Mouse (Mus musculus): Measurements from ENCODE around the gene Serpine1.

The Serpine1 gene

GRCm38 (mm10) chr5:137095135-137095534 lies 23.1 kb upstream of the Serpine1 start:
- peak; percentile 45 for DNase-seq (ENCODE audit: low read depth)

- DNase-seq (ENCODE audit: low read depth), result no peak
These were observed 21.7 kb upstream of the Serpine1 start for GRCm38 (mm10) chr5:137093720-137094119.

GRCm38 (mm10) chr5:137091560-137091959 lies 19.5 kb upstream of the Serpine1 start:
- DNase-seq (ENCODE audit: low read depth), result no peak

GRCm38 (mm10) chr5:137090870-137091269 lies 18.8 kb upstream of the Serpine1 start:
- DNase-seq (ENCODE audit: low read depth), result no peak

- no peak for DNase-seq (ENCODE audit: low read depth)
These were observed 15.3 kb upstream of the Serpine1 start for GRCm38 (mm10) chr5:137087410-137087809.

GRCm38 (mm10) chr5:137085731-137086130 lies 13.7 kb upstream of the Serpine1 start:
- DNase-seq (ENCODE audit: low read depth), result no peak

- DNase-seq (ENCODE audit: low read depth), result no peak
These were observed 13.0 kb upstream of the Serpine1 start for GRCm38 (mm10) chr5:137085021-137085420.

- DNase-seq (ENCODE audit: low read depth), result no peak
These were observed 11.0 kb upstream of the Serpine1 start for GRCm38 (mm10) chr5:137083051-137083450.

GRCm38 (mm10) chr5:137079849-137080248 lies 7.8 kb upstream of the Serpine1 start:
- no peak for DNase-seq (ENCODE audit: low read depth)

- DNase-seq (ENCODE audit: low read depth), result no peak
These were observed 6.5 kb upstream of the Serpine1 start for GRCm38 (mm10) chr5:137078616-137079015.

GRCm38 (mm10) chr5:137078041-137078440 lies 6.0 kb upstream of the Serpine1 start:
- DNase-seq (ENCODE audit: low read depth), result no peak

- no peak for DNase-seq (ENCODE audit: low read depth)
These were observed 5.1 kb upstream of the Serpine1 start for GRCm38 (mm10) chr5:137077187-137077586.

GRCm38 (mm10) chr5:137076191-137076930 lies 4.3 kb upstream of the Serpine1 start:
- DNase-seq (ENCODE audit: low read depth), result no peak

GRCm38 (mm10) chr5:137075726-137076125 lies 3.7 kb upstream of the Serpine1 start:
- no peak for DNase-seq (ENCODE audit: low read depth)

GRCm38 (mm10) chr5:137074191-137074651 lies 2.2 kb upstream of the Serpine1 start:
- no peak for DNase-seq (ENCODE audit: low read depth)

- no peak for DNase-seq (ENCODE audit: low read depth)
These were observed 1.1 kb upstream of the Serpine1 start for GRCm38 (mm10) chr5:137073141-137073540.

GRCm38 (mm10) chr5:137070881-137071605 lies 1.0 kb downstream of the Serpine1 start:
- DNase-seq (ENCODE audit: low read depth), result no peak

GRCm38 (mm10) chr5:137068711-137069110 lies 3.4 kb downstream of the Serpine1 start:
- DNase-seq (ENCODE audit: low read depth), result peak; percentile 72

GRCm38 (mm10) chr5:137065923-137066322 lies 6.1 kb downstream of the Serpine1 start:
- no peak for DNase-seq (ENCODE audit: low read depth)

- no peak for DNase-seq (ENCODE audit: low read depth)
These were observed 6.6 kb downstream of the Serpine1 start for GRCm38 (mm10) chr5:137065454-137065853.

- no peak for DNase-seq (ENCODE audit: low read depth)
These were observed 9.5 kb downstream of the Serpine1 start for GRCm38 (mm10) chr5:137062601-137063000.

GRCm38 (mm10) chr5:137061809-137062481 lies 10.1 kb downstream of the Serpine1 start:
- DNase-seq (ENCODE audit: low read depth), result peak; percentile 47

- no peak for DNase-seq (ENCODE audit: low read depth)
These were observed 17.2 kb downstream of the Serpine1 start for GRCm38 (mm10) chr5:137054873-137055272.

Measured in induced T-regulatory cell, adult 2 months (primary cell).